Mouse (Mus musculus) thymus, postnatal 10 days (tissue): ENCODE measurements around the gene Ankrd2.
A peak's percentile ranks its signal among the peaks of the same experiment; 100 is the strongest.

Experiments used
- DNase-seq, 2 experiments: peaks; one replicate each; pipeline ENCODE4 v3.0.0; 2021; ENCODE audit warnings: low spot score in 2 of 2

Ankrd2 gene

DNA sequence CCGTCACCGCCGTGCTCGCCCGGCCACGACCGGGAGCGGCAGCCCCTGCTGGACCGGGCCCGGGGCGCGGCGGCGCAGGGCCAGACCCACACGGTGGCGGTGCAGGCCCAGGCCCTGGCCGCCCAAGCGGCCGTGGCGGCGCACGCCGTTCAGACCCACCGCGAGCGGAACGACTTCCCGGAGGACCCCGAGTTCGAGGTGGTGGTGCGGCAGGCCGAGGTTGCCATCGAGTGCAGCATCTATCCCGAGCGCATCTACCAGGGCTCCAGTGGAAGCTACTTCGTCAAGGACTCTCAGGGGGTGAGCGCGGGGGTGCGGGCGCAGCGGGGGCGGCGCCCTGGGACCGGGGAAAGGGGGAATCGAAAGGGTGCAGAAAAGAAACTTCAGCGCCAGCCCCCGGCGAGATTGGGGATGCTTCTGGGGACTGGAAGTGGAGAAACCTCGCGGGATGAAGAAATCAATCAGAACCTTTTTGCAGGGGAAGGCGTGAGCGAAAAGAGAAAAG, 54.9 kb downstream of the Ankrd2 start:
- DNase-seq, result peak; percentile 44 to 51
